Mouse (Mus musculus) bone marrow, adult 2 months (tissue): Measurements from ENCODE around the gene Tmc6. TPM values are rescaled to one million over a fixed set of nuclear protein-coding genes. Genes with fewer than 3 reads are reported as not detected.

Source experiments
- H3K27ac ChIP-seq: fragments of 200-500 bp; 2 replicates; pipeline ENCODE4 v1.5.1; 2012; ENCODE audit warnings: low read depth, mild to moderate bottlenecking, control low read depth, inconsistent platforms, low read length; ENCODE audit not compliant: control insufficient read depth, poor library complexity, insufficient read depth
- H3K4me1 ChIP-seq: fragments of 200-500 bp; 2 replicates; pipeline ENCODE4 v1.6.1; 2011; ENCODE audit warnings: low read length; ENCODE audit not compliant: control insufficient read depth, insufficient read depth
- H3K4me3 ChIP-seq: fragments of 200-500 bp; replicated peaks from 2 replicates; pipeline ENCODE3; 2011; ENCODE audit warnings: mild to moderate bottlenecking, low read depth, low read length, control low read depth; ENCODE audit not compliant: control insufficient read depth
- CTCF ChIP-seq: fragments of 200-500 bp; IDR thresholded peaks from 2 replicates; pipeline ENCODE4 v1.5.1; 2011; ENCODE audit warnings: low read length, control low read depth; ENCODE audit not compliant: control insufficient read depth, insufficient read depth
- POLR2A ChIP-seq: fragments of 200-500 bp; IDR thresholded peaks from 2 replicates; pipeline ENCODE4 v1.6.1; 2011; ENCODE audit warnings: low read depth, mild to moderate bottlenecking, control low read depth, low read length, borderline replicate concordance; ENCODE audit not compliant: control insufficient read depth
- WGBS: fragments of 180-500 bp; shearing (Covaris S2); methylation state at CpG from one replicate; pipeline ENCODE4 v1.1.7; 2018; 5-methylcytosine and 5-hydroxymethylcytosine counted together
- polyA plus RNA-seq: library from polyadenylated mRNA; stranded (reverse); fragments of >200 nt; gene quantifications from 2 replicates; pipeline ENCODE4 v1.2.4, GENCODE M21; 2011; ENCODE audit warnings: low replicate concordance; ENCODE audit not compliant: missing spikeins, insufficient read depth, insufficient read length

Gene Tmc6
- polyA plus RNA-seq, 1 experiment, result 194 TPM

GRCm38 (mm10) chr11:117814704-117815366 is 32.8 kb upstream of the Tmc6 start:
- H3K4me3 ChIP-seq, result no peak overlapping the region
- H3K4me1 ChIP-seq, result peaks cover 11% of the 10 kb centered on the region
- WGBS, result 42% methylated on average over 6 of the region's 6 CpGs
- TF ChIP-seq POLR2A, result no peak
- no peak for TF ChIP-seq CTCF
- peak overlapping the region; percentile 66 for H3K27ac ChIP-seq

GRCm38 (mm10) chr11:117813867-117814266 is 31.9 kb upstream of the Tmc6 start:
- peaks cover 11% of the 10 kb centered on the region for H3K4me1 ChIP-seq
- H3K4me3 ChIP-seq, result no peak overlapping the region
- WGBS, result 34% methylated on average over 5 of the region's 5 CpGs
- no peak overlapping the region for H3K27ac ChIP-seq
- TF ChIP-seq POLR2A, result no peak
- no peak for TF ChIP-seq CTCF

- under 1% methylated on average over 21 of the region's 21 CpGs for WGBS
- TF ChIP-seq POLR2A, result peak; percentile 37; the same call in 1 of the 2 replicates
- peak; percentile 39; the same call in 1 of the 2 replicates for TF ChIP-seq CTCF
- peaks cover 12% of the 10 kb centered on the region for H3K4me1 ChIP-seq
- peak overlapping the region; percentile 74 for H3K4me3 ChIP-seq
- peak overlapping the region; percentile 86 for H3K27ac ChIP-seq
Measured at GRCm38 (mm10) chr11:117810401-117811046, 28.5 kb upstream of the Tmc6 start.

- TF ChIP-seq CTCF, result no peak
- peak; percentile 76; the same call in 1 of the 2 replicates for TF ChIP-seq POLR2A
- Histone ChIP-seq H3K4me1 (peaks cover 12% of the 10 kb centered on the region), H3K4me3 (peak within 1 kb of the TSS; percentile 74), H3K27ac (peak within 1 kb of the TSS; percentile 86)
- under 1% methylated on average over 75 of the region's 75 CpGs for WGBS
Measured at GRCm38 (mm10) chr11:117809407-117810311, 27.7 kb upstream of the Tmc6 start, which contains the start of the genes Gm20708 and Syngr2. Gm20708 (plus strand) TSS chr11:117809668. Syngr2 (plus strand) TSS chr11:117809668.

GRCm38 (mm10) chr11:117806781-117807180 is 24.8 kb upstream of the Tmc6 start:
- H3K27ac ChIP-seq, result no peak overlapping the region
- no peak for TF ChIP-seq POLR2A
- 94% methylated on average over 6 of the region's 6 CpGs for WGBS
- H3K4me1 ChIP-seq, result peaks cover 6% of the 10 kb centered on the region
- no peak overlapping the region for H3K4me3 ChIP-seq

GRCm38 (mm10) chr11:117803166-117803688 is 21.2 kb upstream of the Tmc6 start:
- TF ChIP-seq CTCF, result no peak
- TF ChIP-seq POLR2A, result no peak
- WGBS, result 82% methylated on average over 3 of the region's 3 CpGs
- no peak overlapping the region for H3K4me3 ChIP-seq
- H3K4me1 ChIP-seq, result peaks cover 5% of the 10 kb centered on the region; the same call in 1 of the 2 replicates
- no peak overlapping the region for H3K27ac ChIP-seq

GRCm38 (mm10) chr11:117801650-117802049 is 19.7 kb upstream of the Tmc6 start:
- TF ChIP-seq POLR2A (no peak), CTCF (no peak)
- Histone ChIP-seq H3K4me1 (peaks cover 9% of the 10 kb centered on the region), H3K4me3 (no peak overlapping the region), H3K27ac (no peak overlapping the region)
- 90% methylated on average over 7 of the region's 7 CpGs for WGBS
